Mouse (Mus musculus) spleen, adult 2 months (tissue): Measurements from ENCODE around the gene Tubb4b. TPM values are rescaled to one million over a fixed set of nuclear protein-coding genes. Genes with fewer than 3 reads are reported as not detected.
A peak's percentile ranks its signal among the peaks of the same experiment; 100 is the strongest.

Source experiments
- DNase-seq, 2 experiments: peaks; one replicate each; pipeline versions ENCODE4 v3.0.0 to v3.0.0-alpha.2; 2012 to 2021; ENCODE audit warnings: low spot score in 2 of 2, low read depth in 1 of 2
- H3K27ac ChIP-seq: fragments of 200-500 bp; 2 replicates; pipeline ENCODE4 v1.5.1; 2012; ENCODE audit warnings: low read length, inconsistent platforms; ENCODE audit not compliant: insufficient read depth
- H3K27me3 ChIP-seq: fragments of 200-500 bp; 2 replicates; pipeline ENCODE4 v1.6.1; 2012; ENCODE audit warnings: mild to moderate bottlenecking, moderate library complexity, low read length, inconsistent platforms; ENCODE audit not compliant: control insufficient read depth, insufficient read depth
- H3K36me3 ChIP-seq: fragments of 200-500 bp; 2 replicates; pipeline ENCODE4 v1.6.1; 2012; ENCODE audit warnings: mild to moderate bottlenecking, low read length, inconsistent platforms; ENCODE audit not compliant: control insufficient read depth, insufficient read depth
- H3K4me1 ChIP-seq: fragments of 200-500 bp; 2 replicates; pipeline ENCODE4 v1.6.1; 2011; ENCODE audit warnings: inconsistent platforms; ENCODE audit not compliant: control insufficient read depth, insufficient read depth, insufficient read length
- H3K4me3 ChIP-seq: fragments of 200-500 bp; 2 replicates; pipeline ENCODE4 v1.5.1; 2011; ENCODE audit warnings: mild to moderate bottlenecking, inconsistent platforms; ENCODE audit not compliant: insufficient read depth, insufficient read length; ENCODE audit errors: extremely low read depth
- CTCF ChIP-seq: fragments of 200-500 bp; IDR thresholded peaks from 2 replicates; pipeline ENCODE4 v1.5.1; 2011; ENCODE audit warnings: mild to moderate bottlenecking, inconsistent platforms; ENCODE audit not compliant: insufficient read depth, insufficient read length, insufficient replicate concordance; ENCODE audit errors: extremely low read depth
- POLR2A ChIP-seq: fragments of 200-500 bp; IDR thresholded peaks from 2 replicates; pipeline ENCODE4 v1.6.1; 2011; ENCODE audit warnings: low read depth, low read length, inconsistent platforms
- WGBS: fragments of 180-500 bp; shearing (Covaris S2); methylation state at CpG from one replicate; pipeline ENCODE4 v1.1.7; 2018; 5-methylcytosine and 5-hydroxymethylcytosine counted together
- polyA plus RNA-seq: library from polyadenylated mRNA; depleted of rRNA; stranded (reverse); fragments of >200 nt; gene quantifications from 2 replicates; pipeline ENCODE4 v1.2.3, GENCODE M21; 2012

Tubb4b gene
- polyA plus RNA-seq, 1 experiment: 222 TPM

- H3K27me3 ChIP-seq: no peaks in the 10 kb centered on the region
- TF ChIP-seq POLR2A (no peak), CTCF (no peak)
- no peak for DNase-seq
- no peak overlapping the region for H3K4me3 ChIP-seq
- no peak overlapping the region for H3K27ac ChIP-seq
- peaks cover 49% of the 10 kb centered on the region for H3K36me3 ChIP-seq
- 62% methylated on average over 4 of the region's 4 CpGs for WGBS
- H3K4me1 ChIP-seq: no peaks in the 10 kb centered on the region
Observed at GRCm38 (mm10) chr2:25203631-25204214, 20.8 kb downstream of the Tubb4b start.

GRCm38 (mm10) chr2:25200631-25201030, 23.9 kb downstream of the Tubb4b start:
- TF ChIP-seq CTCF: no peak
- TF ChIP-seq POLR2A: no peak
- Histone ChIP-seq H3K36me3 (peaks cover 39% of the 10 kb centered on the region), H3K4me1 (peaks cover 7% of the 10 kb centered on the region; the same call in 1 of the 2 replicates), H3K27ac (no peak overlapping the region), H3K4me3 (no peak overlapping the region), H3K27me3 (no peaks in the 10 kb centered on the region)
- 84% methylated on average over 2 of the region's 2 CpGs for WGBS
- DNase-seq: no peak

- peaks cover 21% of the 10 kb centered on the region; the same call in 1 of the 2 replicates for H3K4me1 ChIP-seq
- TF ChIP-seq CTCF (no peak), POLR2A (no peak)
- peak overlapping the region; percentile 47 for H3K27ac ChIP-seq
Observed at GRCm38 (mm10) chr2:25197946-25198345, 26.6 kb downstream of the Tubb4b start.

GRCm38 (mm10) chr2:25197191-25197590, 27.3 kb downstream of the Tubb4b start:
- Histone ChIP-seq H3K36me3 (peaks cover 19% of the 10 kb centered on the region), H3K27me3 (no peaks in the 10 kb centered on the region), H3K4me3 (no peak overlapping the region; the same call in 1 of the 2 replicates), H3K4me1 (peaks cover 21% of the 10 kb centered on the region; the same call in 1 of the 2 replicates), H3K27ac (peak overlapping the region; percentile 96)
- no peak for DNase-seq
- TF ChIP-seq CTCF (no peak), POLR2A (no peak)
- 21% methylated on average over 2 of the region's 2 CpGs for WGBS

More at GRCm38 (mm10) chr2:25197946-25198345, 26.6 kb downstream of the Tubb4b start:
- Histone ChIP-seq H3K27me3 (no peaks in the 10 kb centered on the region), H3K4me3 (no peak overlapping the region), H3K36me3 (peaks cover 24% of the 10 kb centered on the region)
- DNase-seq: no peak

- peak; percentile 87 to 92 for DNase-seq
- TF ChIP-seq POLR2A: peak; percentile 79
- TF ChIP-seq CTCF: no peak
- Histone ChIP-seq H3K4me3 (peak within 1 kb of the TSS; percentile 78), H3K4me1 (peaks cover 21% of the 10 kb centered on the region; the same call in 1 of the 2 replicates), H3K36me3 (peaks cover 18% of the 10 kb centered on the region), H3K27me3 (no peaks in the 10 kb centered on the region), H3K27ac (peak within 1 kb of the TSS; percentile 98)
- 2% methylated on average over 8 of the region's 8 CpGs for WGBS
Observed at GRCm38 (mm10) chr2:25196172-25196954, 28.1 kb downstream of the Tubb4b start, which contains the start of gene Tor4a. Gene Tor4a, minus strand, starts transcription at chr2:25196886.

GRCm38 (mm10) chr2:25195211-25196156, 29.0 kb downstream of the Tubb4b start:
- peak overlapping the region; percentile 78 for H3K4me3 ChIP-seq
- 2% methylated on average over 55 of the region's 55 CpGs for WGBS
- DNase-seq: peak; percentile 86 to 95
- no peaks in the 10 kb centered on the region for H3K27me3 ChIP-seq
- H3K4me1 ChIP-seq: peaks cover 21% of the 10 kb centered on the region; the same call in 1 of the 2 replicates
- TF ChIP-seq CTCF (no peak), POLR2A (no peak; the same call in 1 of the 2 replicates)
- H3K36me3 ChIP-seq: peaks cover 10% of the 10 kb centered on the region
- peak overlapping the region; percentile 98 for H3K27ac ChIP-seq
